Mouse (Mus musculus) gastrocnemius, postnatal 25 days (tissue): ENCODE results near the gene Ebf1. TPM values are rescaled to one million over a fixed set of nuclear protein-coding genes. Genes with fewer than 3 reads are reported as not detected.
"Not testable (repeated sequence)": the region's sequence is repeated elsewhere in the genome, so short reads cannot be mapped to it uniquely, and the experiment has no call there.

Experiments
- DNase-seq: peaks from one replicate; pipeline ENCODE4 v3.0.0; 2022
- long read RNA-seq, 2 experiments: library from polyadenylated mRNA; stranded (forward); transcript quantifications; one replicate each; pipeline ENCODE4 v2.0.0; 2021
- total RNA-seq, 2 experiments: library from RNA; stranded (reverse); gene quantifications; 1 replicate in 1 of 2; 2 replicates in 1 of 2; pipeline ENCODE4 v1.2.3; 2021

The Ebf1 gene
- total RNA-seq, result 10 to 100 TPM in 1 of 2 experiments, 1 to 10 TPM in 1; 9.3 to 14.0 TPM
- long read RNA-seq, experiment 1, partial matches to known transcripts, result 0 of 10 reads
- long read RNA-seq, experiment 1, other reads (novel, unspliced or antisense), result 10 of 10 reads
- long read RNA-seq, experiment 2, partial matches to known transcripts, result 0 of 9 reads
- long read RNA-seq, experiment 2, other reads (novel, unspliced or antisense), result 9 of 9 reads

- peak; percentile 94 for DNase-seq
Measured at GRCm38 (mm10) chr11:44616788-44617712, at the start of gene Ebf1. Gene Ebf1, plus strand, starts transcription at chr11:44617317.

- not testable (repeated sequence) for DNase-seq
Measured at GRCm38 (mm10) chr11:44570336-44570735, 46.8 kb upstream of the Ebf1 start.

- no peak for DNase-seq
Measured at GRCm38 (mm10) chr11:44572781-44573180, 44.3 kb upstream of the Ebf1 start.

GRCm38 (mm10) chr11:44573396-44573795 is 43.7 kb upstream of the Ebf1 start:
- no peak for DNase-seq

- no peak for DNase-seq
Measured at GRCm38 (mm10) chr11:44574391-44574790, 42.7 kb upstream of the Ebf1 start.

GRCm38 (mm10) chr11:44574820-44575219 is 42.3 kb upstream of the Ebf1 start:
- DNase-seq, result no peak

- DNase-seq, result no peak
Measured at GRCm38 (mm10) chr11:44577911-44578310, 39.2 kb upstream of the Ebf1 start.

- DNase-seq, result peak; percentile 20
Measured at GRCm38 (mm10) chr11:44581277-44581683, 35.8 kb upstream of the Ebf1 start.

GRCm38 (mm10) chr11:44586047-44586696 is 30.9 kb upstream of the Ebf1 start:
- peak; percentile 17 for DNase-seq

- DNase-seq, result no peak
Measured at GRCm38 (mm10) chr11:44593016-44593415, 24.1 kb upstream of the Ebf1 start.

GRCm38 (mm10) chr11:44594768-44595167 is 22.3 kb upstream of the Ebf1 start:
- DNase-seq, result no peak

- no peak for DNase-seq
Measured at GRCm38 (mm10) chr11:44606881-44607280, 10.2 kb upstream of the Ebf1 start.

- DNase-seq, result no peak
Measured at GRCm38 (mm10) chr11:44608646-44609045, 8.5 kb upstream of the Ebf1 start.

- peak; percentile 76 for DNase-seq
Measured at GRCm38 (mm10) chr11:44610971-44611781, 5.9 kb upstream of the Ebf1 start.

GRCm38 (mm10) chr11:44612156-44612555 is 5.0 kb upstream of the Ebf1 start:
- no peak for DNase-seq

GRCm38 (mm10) chr11:44612681-44613410 is 4.3 kb upstream of the Ebf1 start:
- DNase-seq, result no peak

- peak; percentile 18 for DNase-seq
Measured at GRCm38 (mm10) chr11:44613411-44614180, 3.5 kb upstream of the Ebf1 start.

GRCm38 (mm10) chr11:44616078-44616787 is 884 bp upstream of the Ebf1 start:
- DNase-seq, result no peak

GRCm38 (mm10) chr11:44617734-44618586 is 843 bp downstream of the Ebf1 start:
- DNase-seq, result peak; percentile 40
